Mouse (Mus musculus) layer of hippocampus, adult 9-11 months (tissue): ENCODE measurements around the gene Rec114.

Experiments used
- DNase-seq: peaks from one replicate; pipeline ENCODE4 v3.0.0; 2022

Gene Rec114

GRCm38 (mm10) chr9:58716886-58717285, 26.9 kb downstream of the Rec114 start:
- DNase-seq = no peak

GRCm38 (mm10) chr9:58710642-58711041, 33.1 kb downstream of the Rec114 start:
- no peak for DNase-seq

GRCm38 (mm10) chr9:58709939-58710338, 33.8 kb downstream of the Rec114 start:
- peak; percentile 60 for DNase-seq

- DNase-seq = no peak
Measured at GRCm38 (mm10) chr9:58707796-58708195, 36.0 kb downstream of the Rec114 start.

GRCm38 (mm10) chr9:58706024-58706423, 37.7 kb downstream of the Rec114 start:
- no peak for DNase-seq

- DNase-seq = no peak
Measured at GRCm38 (mm10) chr9:58703766-58704165, 40.0 kb downstream of the Rec114 start.

GRCm38 (mm10) chr9:58701751-58702150, 42.0 kb downstream of the Rec114 start:
- no peak for DNase-seq

- DNase-seq = no peak
Measured at GRCm38 (mm10) chr9:58698486-58698885, 45.3 kb downstream of the Rec114 start.

- DNase-seq = no peak
Measured at GRCm38 (mm10) chr9:58691471-58691870, 52.3 kb downstream of the Rec114 start.

- DNase-seq = no peak
Measured at GRCm38 (mm10) chr9:58690701-58691100, 53.1 kb downstream of the Rec114 start.

GRCm38 (mm10) chr9:58688076-58688475, 55.7 kb downstream of the Rec114 start:
- DNase-seq = no peak

GRCm38 (mm10) chr9:58685290-58685689, 58.5 kb downstream of the Rec114 start:
- no peak for DNase-seq

GRCm38 (mm10) chr9:58683372-58683771, 60.4 kb downstream of the Rec114 start:
- no peak for DNase-seq

GRCm38 (mm10) chr9:58682106-58682505, 61.7 kb downstream of the Rec114 start:
- peak; percentile 24 for DNase-seq

GRCm38 (mm10) chr9:58681411-58681810, 62.4 kb downstream of the Rec114 start:
- no peak for DNase-seq

- DNase-seq = no peak
Measured at GRCm38 (mm10) chr9:58675371-58675770, 68.4 kb downstream of the Rec114 start.

GRCm38 (mm10) chr9:58674736-58675135, 69.0 kb downstream of the Rec114 start:
- DNase-seq = no peak

- no peak for DNase-seq
Measured at GRCm38 (mm10) chr9:58672474-58672873, 71.3 kb downstream of the Rec114 start.

- DNase-seq = no peak
Measured at GRCm38 (mm10) chr9:58669819-58670218, 73.9 kb downstream of the Rec114 start.

GRCm38 (mm10) chr9:58669071-58669470, 74.7 kb downstream of the Rec114 start:
- no peak for DNase-seq

GRCm38 (mm10) chr9:58668171-58668570, 75.6 kb downstream of the Rec114 start:
- no peak for DNase-seq

GRCm38 (mm10) chr9:58667244-58667643, 76.5 kb downstream of the Rec114 start:
- DNase-seq = no peak

GRCm38 (mm10) chr9:58666191-58666590, 77.6 kb downstream of the Rec114 start:
- DNase-seq = no peak

- no peak for DNase-seq
Measured at GRCm38 (mm10) chr9:58665492-58665891, 78.3 kb downstream of the Rec114 start.

GRCm38 (mm10) chr9:58662791-58663190, 81.0 kb downstream of the Rec114 start:
- no peak for DNase-seq

GRCm38 (mm10) chr9:58662007-58662406, 81.8 kb downstream of the Rec114 start:
- DNase-seq = no peak
